In genomic region chr3:129429161-129430111, GRCm38 (mm10) we compare ENCODE assay signal across 8 mouse cellular contexts.
DNase-seq lines count a peak whose midpoint lies in the region; ATAC-seq and TF ChIP-seq lines count a peak whose summit lies in the region.

No protein-coding gene starts in this region.

- H3K4me2 ChIP-seq in liver, embryonic 11.5 days: no peak overlapping the region
- H3K4me2 ChIP-seq in stomach, embryonic 16.5 days (ENCODE audit: low read depth, low read length): no peak overlapping the region
- no peak overlapping the region for H3K4me2 ChIP-seq in forebrain, embryonic 11.5 days (ENCODE audit: low read depth, low read length, severe bottlenecking)

- H3K27ac ChIP-seq in bone marrow, adult 2 months (ENCODE audit: control insufficient read depth, insufficient read depth, low read depth, low read length, poor library complexity): peak overlapping the region; percentile 32
- H3K27ac ChIP-seq in liver, embryonic 11.5 days (ENCODE audit: low read depth, low read length): no peak overlapping the region
- no peak overlapping the region for H3K27ac ChIP-seq in stomach, embryonic 16.5 days (ENCODE audit: low read length)
- no peak overlapping the region for H3K27ac ChIP-seq in forebrain, embryonic 11.5 days (ENCODE audit: low read depth, low read length)

- TF ChIP-seq POLR2A in bone marrow, adult 2 months (IDR thresholded peaks at IDR 0.05; ENCODE audit: borderline replicate concordance, control insufficient read depth, low read depth, low read length): no peak

- no peak overlapping the region for H3K4me3 ChIP-seq in bone marrow, adult 2 months (replicated peaks; ENCODE audit: control insufficient read depth, low read depth, low read length)
- H3K4me3 ChIP-seq in liver, embryonic 11.5 days (ENCODE audit: low read depth, low read length): no peak overlapping the region
- no peak overlapping the region for H3K4me3 ChIP-seq in stomach, embryonic 16.5 days (replicated peaks; ENCODE audit: low read length)
- H3K4me3 ChIP-seq in forebrain, embryonic 11.5 days (ENCODE audit: low read depth, low read length): no peak overlapping the region

- no peaks in the 10 kb centered on the region for H3K9me3 ChIP-seq in liver, embryonic 11.5 days (ENCODE audit: control insufficient read depth, low read length)
- no peaks in the 10 kb centered on the region for H3K9me3 ChIP-seq in stomach, embryonic 16.5 days (replicated peaks; ENCODE audit: control insufficient read depth, low read length)
- no peaks in the 10 kb centered on the region for H3K9me3 ChIP-seq in forebrain, embryonic 11.5 days (ENCODE audit: control insufficient read depth, low read length)

- TF ChIP-seq CTCF in bone marrow, adult 2 months (IDR thresholded peaks at IDR 0.05; ENCODE audit: control insufficient read depth, insufficient read depth, low read length): 0 out of 2 replicates have a peak, but pooled peaks have one; percentile 9

- 0 out of 2 replicates have a peak, but pooled peaks have one; percentile 31 for ATAC-seq in liver, embryonic 11.5 days (replicated peaks; ENCODE audit: low FRiP score)
- peak; percentile 62; the same call in 1 of the 2 replicates for ATAC-seq in stomach, embryonic 16.5 days (ENCODE audit: insufficient read depth, low FRiP score)
- ATAC-seq in activated CD4-positive, CD25-positive, alpha-beta regulatory T cell, adult 4 months: no peak
- ATAC-seq in forebrain, embryonic 11.5 days (replicated peaks; ENCODE audit: low FRiP score): no peak

- 64% methylated on average over 8 of the region's 8 CpGs for whole genome bisulfite sequencing in bone marrow, adult 2 months
- 58% methylated on average over 8 of the region's 8 CpGs for WGBS in liver, embryonic 11.5 days
- WGBS in stomach, embryonic 16.5 days: 40% methylated on average over 8 of the region's 8 CpGs
- WGBS in forebrain, embryonic 11.5 days: 71% methylated on average over 8 of the region's 8 CpGs

- H3K9ac ChIP-seq in liver, embryonic 11.5 days (ENCODE audit: low read depth, low read length): no peak overlapping the region
- no peak overlapping the region for H3K9ac ChIP-seq in stomach, embryonic 16.5 days (ENCODE audit: low read length)
- no peak overlapping the region for H3K9ac ChIP-seq in forebrain, embryonic 11.5 days (ENCODE audit: low read length)

- H3K4me1 ChIP-seq in bone marrow, adult 2 months (ENCODE audit: control insufficient read depth, insufficient read depth, low read length): no peaks in the 10 kb centered on the region
- H3K4me1 ChIP-seq in liver, embryonic 11.5 days (replicated peaks; ENCODE audit: control insufficient read depth, insufficient read depth, low read length): no peaks in the 10 kb centered on the region
- 0 out of 2 replicates have a peak, but pooled peaks cover 4% of the 10 kb centered on the region for H3K4me1 ChIP-seq in stomach, embryonic 16.5 days (ENCODE audit: control insufficient read depth, insufficient read depth, low read length)
- no peaks in the 10 kb centered on the region for H3K4me1 ChIP-seq in forebrain, embryonic 11.5 days (replicated peaks; ENCODE audit: control insufficient read depth, insufficient read depth, low read length)

- no peaks in the 10 kb centered on the region for H3K36me3 ChIP-seq in liver, embryonic 11.5 days (ENCODE audit: control insufficient read depth, insufficient read depth, low read length)
- no peaks in the 10 kb centered on the region for H3K36me3 ChIP-seq in stomach, embryonic 16.5 days (ENCODE audit: control insufficient read depth, insufficient read depth, low read length)
- no peaks in the 10 kb centered on the region for H3K36me3 ChIP-seq in forebrain, embryonic 11.5 days (ENCODE audit: control insufficient read depth, insufficient read depth, low read length)

- H3K27me3 ChIP-seq in liver, embryonic 11.5 days (replicated peaks; ENCODE audit: control insufficient read depth, insufficient read depth, low read length): no peaks in the 10 kb centered on the region
- no peaks in the 10 kb centered on the region for H3K27me3 ChIP-seq in stomach, embryonic 16.5 days (ENCODE audit: control insufficient read depth, insufficient read depth, low read length)
- H3K27me3 ChIP-seq in forebrain, embryonic 11.5 days (ENCODE audit: control insufficient read depth, insufficient read depth, low read length): no peaks in the 10 kb centered on the region

- DNase-seq in heart, postnatal 4 days: peak; percentile 12
- no peak for DNase-seq in heart, adult 11 months
- DNase-seq in ES-CJ7 (ENCODE audit: low read depth, low spot score): peak; percentile 20
- DNase-seq in liver, embryonic 11.5 days (ENCODE audit: low spot score): no peak
- DNase-seq in forebrain, embryonic 11.5 days (ENCODE audit: low spot score): no peak

Comparison
In these comparisons a context has a peak if more than half of its experiments do, and no peak if none do; other contexts are left out.
1. DNase-seq: peak in heart, postnatal 4 days (single experiment) and ES-CJ7 (single experiment); none in heart, adult 11 months (single experiment), liver, embryonic 11.5 days (single experiment) and forebrain, embryonic 11.5 days (single experiment).
2. ATAC-seq: peak in liver, embryonic 11.5 days (single experiment) and stomach, embryonic 16.5 days (single experiment); none in activated CD4-positive, CD25-positive, alpha-beta regulatory T cell, adult 4 months (single experiment) and forebrain, embryonic 11.5 days (single experiment).